Mouse (Mus musculus) stomach, embryonic 14.5 days (tissue): ENCODE data around the gene Bex3. TPM values are rescaled to one million over a fixed set of nuclear protein-coding genes. Genes with fewer than 3 reads are reported as not detected.
"Not testable (repeated sequence)": the region's sequence is repeated elsewhere in the genome, so short reads cannot be mapped to it uniquely, and the experiment has no call there.

Experiments used
- ATAC-seq: fragments of 200-750 bp; cut with Nextera tagmentation; 2 replicates; pipeline ENCODE4 v1.8.0; 2017; ENCODE audit warnings: low read depth, moderate TSS enrichment; ENCODE audit not compliant: insufficient number of reproducible peaks, insufficient read depth, low FRiP score
- H3K27ac ChIP-seq: fragments of 300-500 bp; sonication (generic); 2 replicates; pipeline ENCODE4 v1.5.1; 2014; ENCODE audit warnings: mild to moderate bottlenecking, low read length, moderate library complexity, mixed read lengths
- H3K27me3 ChIP-seq: fragments of 300-500 bp; sonication (generic); 2 replicates; pipeline ENCODE4 v1.6.1; 2014; ENCODE audit warnings: low read length, control low read depth, mixed read lengths; ENCODE audit not compliant: control insufficient read depth, insufficient read depth
- H3K36me3 ChIP-seq: fragments of 300-500 bp; sonication (generic); 2 replicates; pipeline ENCODE4 v1.6.1; 2014; ENCODE audit warnings: mild to moderate bottlenecking, control low read depth, low read length, moderate library complexity, mixed read lengths; ENCODE audit not compliant: control insufficient read depth, insufficient read depth
- H3K4me1 ChIP-seq: fragments of 300-500 bp; sonication (generic); 2 replicates; pipeline ENCODE4 v1.6.1; 2014; ENCODE audit warnings: low read length, control low read depth, mixed read lengths; ENCODE audit not compliant: control insufficient read depth, insufficient read depth
- H3K4me2 ChIP-seq: fragments of 300-500 bp; sonication (generic); replicated peaks from 2 replicates; pipeline ENCODE4 v1.6.1; 2014; ENCODE audit warnings: low read depth, low read length, control low read depth
- H3K4me3 ChIP-seq: fragments of 300-500 bp; sonication (generic); 2 replicates; pipeline ENCODE4 v1.5.1; 2014; ENCODE audit warnings: low read depth, low read length, control low read depth
- H3K9ac ChIP-seq: fragments of 300-500 bp; sonication (generic); replicated peaks from 2 replicates; pipeline ENCODE4 v1.6.1; 2014; ENCODE audit warnings: low read depth, mild to moderate bottlenecking, control low read depth, low read length, moderate library complexity, mixed read lengths
- H3K9me3 ChIP-seq: fragments of 300-500 bp; sonication (generic); 2 replicates; pipeline ENCODE4 v1.6.1; 2016; ENCODE audit warnings: low read depth, low read length, control low read depth; ENCODE audit not compliant: control insufficient read depth
- WGBS: fragments of 180-500 bp; shearing (Covaris S2); extraction: QIAGEN DNeasy Blood & Tissue Kit; methylation state at CpG from one replicate; pipeline ENCODE4 v1.1.7; 2014; 5-methylcytosine and 5-hydroxymethylcytosine counted together
- polyA plus RNA-seq: library from polyadenylated mRNA; unstranded; fragments of >200 nt; fragmentation: Nextera tagmentation; extraction: Ambion mirVana; gene quantifications from 2 replicates; pipeline ENCODE4 v1.2.1, GENCODE M21; 2014

Gene Bex3
- polyA plus RNA-seq, 1 experiment from 2014 or later: 489 TPM

DNA sequence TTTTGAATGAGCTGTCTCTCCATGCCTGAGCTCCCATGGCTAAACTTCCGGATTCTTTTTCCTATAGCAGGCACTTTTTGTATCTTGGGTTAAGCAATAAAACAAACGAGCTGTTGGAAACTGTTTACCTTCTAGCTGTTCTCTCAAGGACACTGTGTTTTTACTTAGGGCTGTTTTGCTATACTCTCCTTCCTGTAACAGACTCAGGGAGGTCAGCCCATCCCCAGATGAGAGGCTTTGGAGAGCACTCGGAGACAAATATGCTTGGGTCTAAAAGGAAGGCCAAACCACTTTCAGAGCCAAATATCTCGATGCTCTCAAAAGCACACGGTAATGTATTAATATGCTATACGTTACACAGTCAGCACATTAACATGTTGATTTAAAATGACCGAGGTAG lies 20.4 kb upstream of the Bex3 start:
- WGBS: 48% methylated on average over 7 of the region's 7 CpGs
- H3K4me3 ChIP-seq: no peak overlapping the region
- H3K36me3 ChIP-seq: no peaks in the 10 kb centered on the region; the same call in 1 of the 2 replicates
- no peak for ATAC-seq
- H3K27ac ChIP-seq: no peak overlapping the region
- no peak overlapping the region for H3K9ac ChIP-seq
- no peak overlapping the region for H3K4me2 ChIP-seq
- no peaks in the 10 kb centered on the region for H3K4me1 ChIP-seq
- no peaks in the 10 kb centered on the region for H3K9me3 ChIP-seq
- H3K27me3 ChIP-seq: no peaks in the 10 kb centered on the region

DNA sequence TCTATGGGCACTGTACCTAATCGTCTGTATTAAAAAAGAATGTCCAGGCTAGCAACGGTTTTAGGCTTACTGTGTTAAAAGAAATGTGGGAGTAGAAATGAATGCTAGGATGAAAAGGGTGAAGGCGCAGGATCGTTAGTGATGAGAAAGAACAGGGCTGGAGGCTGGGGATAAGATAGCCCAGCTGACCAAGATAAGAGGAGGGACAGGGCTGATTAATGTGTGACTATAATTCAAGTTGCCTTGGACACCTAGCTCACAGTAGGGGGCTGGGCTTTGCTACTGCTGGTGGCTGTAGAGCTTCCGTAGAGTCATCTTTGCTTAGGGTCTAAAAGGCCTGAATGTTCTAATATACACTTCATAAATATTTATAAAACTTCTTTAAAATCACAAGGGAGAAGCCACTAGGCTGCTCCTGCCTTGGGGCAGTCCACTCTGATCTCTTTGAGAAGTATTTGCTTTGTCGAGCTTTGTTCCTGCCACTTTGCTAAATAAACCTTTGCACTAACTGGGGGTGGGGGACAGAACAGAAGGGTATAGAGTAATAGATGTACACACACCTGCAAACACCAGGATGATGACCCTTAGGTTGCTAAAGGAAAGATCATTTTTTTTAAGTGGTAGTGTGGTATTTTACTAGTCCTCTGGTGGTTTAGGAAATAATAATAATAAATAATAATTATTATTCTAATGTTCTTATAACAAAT lies 17.9 kb upstream of the Bex3 start:
- Histone ChIP-seq H3K4me3 (no peak overlapping the region), H3K27me3 (no peaks in the 10 kb centered on the region), H3K9me3 (no peaks in the 10 kb centered on the region), H3K36me3 (no peaks in the 10 kb centered on the region; the same call in 1 of the 2 replicates), H3K4me1 (no peaks in the 10 kb centered on the region), H3K4me2 (no peak overlapping the region), H3K9ac (no peak overlapping the region), H3K27ac (no peak overlapping the region)
- 36% methylated on average over 6 of the region's 6 CpGs for WGBS
- ATAC-seq: no peak

DNA sequence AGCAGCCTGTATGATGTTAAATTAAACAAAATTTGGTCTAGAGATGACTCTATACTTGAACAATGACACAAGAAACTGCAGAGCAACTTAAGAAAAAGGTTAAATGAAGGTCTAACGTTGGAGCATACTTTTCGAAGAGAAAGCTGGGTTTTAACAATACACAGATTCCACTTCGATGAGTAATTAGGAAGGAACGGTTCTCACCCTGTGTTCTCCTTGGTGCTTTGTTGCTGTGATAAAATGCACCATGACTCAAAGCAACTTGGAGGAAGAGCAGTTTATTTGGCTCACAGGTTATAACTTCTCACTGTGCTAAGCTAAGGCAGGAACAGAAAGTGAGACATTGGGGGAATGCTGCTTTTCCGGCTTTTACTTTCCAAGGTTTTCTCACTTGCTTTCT lies 2.3 kb upstream of the Bex3 start:
- ATAC-seq: no peak
- Histone ChIP-seq H3K4me2 (no peak overlapping the region), H3K36me3 (no peaks in the 10 kb centered on the region; the same call in 1 of the 2 replicates), H3K27me3 (no peaks in the 10 kb centered on the region), H3K4me3 (no peak overlapping the region), H3K4me1 (0 out of 2 replicates have a peak, but pooled peaks cover 2% of the 10 kb centered on the region), H3K27ac (no peak overlapping the region), H3K9me3 (no peaks in the 10 kb centered on the region), H3K9ac (no peak overlapping the region)
- WGBS: 53% methylated on average over 5 of the region's 5 CpGs

DNA sequence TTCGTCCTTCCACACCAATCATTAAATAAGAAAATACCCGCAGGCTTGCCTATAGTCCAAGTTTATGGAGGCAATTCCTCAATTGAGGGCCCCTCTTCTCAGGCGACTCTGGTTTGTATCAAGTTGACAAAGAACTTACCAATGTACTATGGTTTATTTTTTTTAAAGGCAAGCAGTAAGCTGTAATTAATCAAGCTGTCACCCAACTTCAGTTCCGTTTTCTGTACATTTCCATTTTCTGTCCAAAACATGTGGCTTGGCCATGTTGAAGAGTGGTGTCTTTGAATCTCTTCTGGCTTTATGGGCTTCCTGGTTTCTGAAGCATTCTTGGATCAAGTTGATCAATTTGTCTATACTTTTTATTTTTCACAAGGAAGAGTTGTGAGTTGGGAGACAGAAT lies 1.9 kb upstream of the Bex3 start:
- Histone ChIP-seq H3K27me3 (no peaks in the 10 kb centered on the region), H3K9ac (no peak overlapping the region), H3K4me1 (0 out of 2 replicates have a peak, but pooled peaks cover 2% of the 10 kb centered on the region), H3K4me3 (no peak overlapping the region), H3K9me3 (no peaks in the 10 kb centered on the region), H3K4me2 (no peak overlapping the region), H3K36me3 (no peaks in the 10 kb centered on the region; the same call in 1 of the 2 replicates), H3K27ac (no peak overlapping the region)
- no peak for ATAC-seq
- WGBS: 50% methylated on average over 4 of the region's 4 CpGs

DNA sequence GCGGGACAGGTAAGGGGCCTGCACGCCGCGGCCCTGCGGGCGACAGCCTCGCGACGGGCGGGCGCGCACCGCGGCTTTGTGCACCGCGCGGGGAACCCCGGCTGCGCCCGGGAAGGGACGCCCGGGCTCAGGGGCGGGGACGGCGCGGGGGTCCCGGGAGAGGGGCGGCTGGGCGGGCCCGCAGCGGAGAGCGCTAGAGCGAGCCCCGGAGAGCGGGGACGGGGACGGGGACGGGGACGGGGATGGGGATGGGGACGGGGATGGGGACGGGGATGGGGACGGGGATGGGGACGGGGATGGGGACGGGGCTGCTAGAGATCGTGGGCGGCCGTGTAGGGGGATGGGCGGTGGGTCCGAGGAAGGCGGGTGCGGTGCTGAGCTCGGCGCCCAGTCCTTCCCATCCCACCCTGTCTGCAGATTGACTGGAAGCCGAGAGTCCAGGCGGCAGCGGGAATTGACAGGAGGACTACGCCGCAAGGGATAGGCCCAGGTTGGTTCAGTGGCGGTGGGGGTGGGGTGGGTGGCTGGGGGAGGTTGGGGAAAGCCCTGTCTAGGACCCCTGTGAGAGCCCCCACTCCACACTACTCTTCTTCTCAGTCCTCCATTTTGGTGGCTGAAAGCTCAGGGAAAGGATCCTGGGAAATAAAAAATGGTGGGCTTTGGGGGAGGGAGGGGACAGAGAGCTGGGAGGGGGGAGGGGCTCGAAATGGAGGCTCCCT lies 499 bp downstream of the Bex3 start:
- not testable (repeated sequence) for H3K36me3 ChIP-seq, H3K27me3 ChIP-seq, H3K9me3 ChIP-seq, H3K27ac ChIP-seq, H3K4me1 ChIP-seq
- peak overlapping the region; percentile 35 for H3K4me2 ChIP-seq
- WGBS: 11% methylated on average over 13 of the region's 60 CpGs
- peak; percentile 30; the same call in 1 of the 2 replicates for ATAC-seq
- H3K4me3 ChIP-seq: peak overlapping the region; percentile 35
- 0 out of 2 replicates have a peak overlapping the region, but pooled peaks have one; percentile 28 for H3K9ac ChIP-seq

DNA sequence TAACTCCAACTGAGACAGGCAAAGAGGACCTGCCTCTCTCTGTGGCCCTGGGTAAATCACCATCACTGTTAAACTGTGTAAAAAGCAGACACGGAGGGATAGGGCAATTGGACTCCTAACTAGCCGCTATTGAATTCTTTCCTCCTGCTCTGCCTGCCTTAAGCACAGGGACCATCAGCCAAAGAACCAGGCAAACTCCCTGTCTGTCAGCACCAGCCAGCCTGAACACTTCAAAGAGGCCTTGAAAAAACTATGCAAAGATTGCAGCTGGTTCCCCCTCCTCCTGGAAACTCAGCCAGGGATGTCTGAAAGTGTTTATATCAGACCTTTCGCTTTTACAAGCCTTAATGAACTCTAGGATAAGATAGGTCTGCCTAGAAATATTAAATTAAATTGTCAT lies 4.5 kb downstream of the Bex3 start:
- no peaks in the 10 kb centered on the region for H3K27me3 ChIP-seq
- no peak for ATAC-seq
- WGBS: 26% methylated on average over 3 of the region's 3 CpGs

DNA sequence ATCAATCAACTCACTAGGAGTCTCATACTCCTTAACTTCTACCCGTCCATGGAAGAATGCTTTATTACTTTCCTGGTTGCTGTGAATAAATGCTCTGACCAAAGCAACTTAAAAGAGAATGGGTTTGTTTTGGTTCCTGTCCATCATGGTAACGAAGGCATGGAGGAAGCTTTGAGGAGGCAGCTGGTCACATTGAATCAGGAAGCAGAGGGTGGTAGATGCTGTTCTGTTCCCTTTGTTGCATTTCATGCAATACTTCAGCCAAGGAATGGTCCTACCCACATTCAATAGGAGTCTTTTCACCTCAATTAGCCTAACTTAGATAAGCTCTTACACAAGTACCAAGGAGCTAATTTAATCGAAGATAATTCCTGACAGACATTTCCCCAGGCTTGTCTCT lies 5.3 kb downstream of the Bex3 start:
- 48% methylated on average over 3 of the region's 3 CpGs for WGBS
- no peaks in the 10 kb centered on the region for H3K27me3 ChIP-seq
- H3K4me1 ChIP-seq: 0 out of 2 replicates have a peak, but pooled peaks cover 2% of the 10 kb centered on the region
- H3K36me3 ChIP-seq: no peaks in the 10 kb centered on the region; the same call in 1 of the 2 replicates
- no peak for ATAC-seq
- no peak overlapping the region for H3K4me2 ChIP-seq
- H3K9me3 ChIP-seq: no peaks in the 10 kb centered on the region
- H3K27ac ChIP-seq: no peak overlapping the region
- no peak overlapping the region for H3K4me3 ChIP-seq
- H3K9ac ChIP-seq: no peak overlapping the region

More for the DNA sequence above, 4.5 kb downstream of the Bex3 start:
- Histone ChIP-seq H3K9ac (no peak overlapping the region), H3K4me1 (0 out of 2 replicates have a peak, but pooled peaks cover 2% of the 10 kb centered on the region), H3K9me3 (no peaks in the 10 kb centered on the region), H3K27ac (no peak overlapping the region), H3K36me3 (no peaks in the 10 kb centered on the region; the same call in 1 of the 2 replicates), H3K4me3 (no peak overlapping the region), H3K4me2 (no peak overlapping the region)

DNA sequence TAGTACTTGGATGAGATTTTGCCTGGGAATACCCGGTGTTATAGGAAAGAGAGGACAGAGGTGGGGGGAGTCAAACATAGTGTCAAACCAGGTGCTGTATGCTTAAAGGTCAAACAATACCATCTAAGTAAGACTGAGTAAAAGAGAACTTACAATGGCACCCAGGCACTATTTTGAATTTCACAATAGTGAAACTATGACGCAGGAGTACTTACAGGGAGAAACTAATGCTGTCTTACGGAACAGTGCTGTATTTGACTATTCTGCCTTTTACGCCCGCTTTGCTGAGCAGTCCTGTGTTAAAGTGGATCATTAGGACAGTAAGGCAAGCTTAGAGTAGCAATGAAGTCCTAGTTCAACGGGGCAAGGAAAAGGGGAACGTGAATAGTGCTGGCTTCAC lies 7.5 kb downstream of the Bex3 start:
- no peak for ATAC-seq
- 86% methylated on average over 7 of the region's 7 CpGs for WGBS
- no peak overlapping the region for H3K4me2 ChIP-seq
- H3K27ac ChIP-seq: no peak overlapping the region
- no peaks in the 10 kb centered on the region for H3K27me3 ChIP-seq
- no peaks in the 10 kb centered on the region; the same call in 1 of the 2 replicates for H3K36me3 ChIP-seq
- H3K9ac ChIP-seq: no peak overlapping the region
- H3K4me3 ChIP-seq: no peak overlapping the region
- no peaks in the 10 kb centered on the region for H3K9me3 ChIP-seq
- no peaks in the 10 kb centered on the region for H3K4me1 ChIP-seq
